Mouse (Mus musculus) lung, postnatal 0 days (tissue): ENCODE measurements at regions not wholly inside any gene's neighbourhood (a gene's known extent, or its start where the extent isn't known, plus 50 kb on each side); places are given as distances from the start of the nearest gene placed in this dataset.

Experiments used
- ATAC-seq: fragments of 200-750 bp; cut with Nextera tagmentation; 2 replicates; pipeline ENCODE4 v1.8.0; 2017; ENCODE audit warnings: moderate library complexity
- DNase-seq: peaks from one replicate; pipeline ENCODE4 v3.0.0-alpha.2; 2016; ENCODE audit warnings: low spot score
- H3K27ac ChIP-seq: fragments of 300-500 bp; sonication (generic); 2 replicates; pipeline ENCODE4 v1.5.1; 2014; ENCODE audit warnings: antibody characterized with exemption, mild to moderate bottlenecking, low read length, mixed read lengths
- H3K27me3 ChIP-seq: fragments of 300-500 bp; sonication (generic); replicated peaks from 2 replicates; pipeline ENCODE4 v1.6.1; 2014; ENCODE audit warnings: low read length, mixed read lengths; ENCODE audit not compliant: insufficient read depth
- H3K36me3 ChIP-seq: fragments of 300-500 bp; sonication (generic); 2 replicates; pipeline ENCODE4 v1.6.1; 2014; ENCODE audit warnings: low read length, mixed read lengths; ENCODE audit not compliant: insufficient read depth
- H3K4me1 ChIP-seq: fragments of 300-500 bp; sonication (generic); 2 replicates; pipeline ENCODE4 v1.6.1; 2014; ENCODE audit warnings: antibody characterized with exemption, low read depth, low read length, mixed read lengths; ENCODE audit not compliant: insufficient read depth
- H3K4me2 ChIP-seq: fragments of 300-500 bp; sonication (generic); replicated peaks from 2 replicates; pipeline ENCODE4 v1.6.1; 2014; ENCODE audit warnings: low read depth, mild to moderate bottlenecking, low read length, moderate library complexity, mixed read lengths
- H3K4me3 ChIP-seq: fragments of 300-500 bp; sonication (generic); 2 replicates; pipeline ENCODE4 v1.5.1; 2014; ENCODE audit warnings: low read depth, low read length
- H3K9ac ChIP-seq: fragments of 300-500 bp; sonication (generic); replicated peaks from 2 replicates; pipeline ENCODE4 v1.6.1; 2014; ENCODE audit warnings: low read depth, mild to moderate bottlenecking
- H3K9me3 ChIP-seq: fragments of 300-500 bp; sonication (generic); 2 replicates; pipeline ENCODE4 v1.6.1; 2016; ENCODE audit warnings: low read length, mixed read lengths
- CTCF ChIP-seq: IDR thresholded peaks from 2 replicates; pipeline ENCODE4 v1.5.1; 2016; ENCODE audit warnings: antibody characterized with exemption, mild to moderate bottlenecking
- EP300 ChIP-seq: IDR thresholded peaks from 2 replicates; pipeline ENCODE4 v1.6.1; 2016; ENCODE audit warnings: antibody characterized with exemption, mild to moderate bottlenecking, control low read depth
- WGBS: fragments of 180-500 bp; shearing (Covaris S2); extraction: QIAGEN DNeasy Blood & Tissue Kit; methylation state at CpG from one replicate; pipeline ENCODE4 v1.1.7; 2014; 5-methylcytosine and 5-hydroxymethylcytosine counted together

GRCm38 (mm10) chr8:101591115-101591514 is 1194.3 kb downstream of the Cdh11 start:
- TF ChIP-seq CTCF (no peak), EP300 (no peak)
- Histone ChIP-seq H3K9me3 (no peaks in the 10 kb centered on the region), H3K36me3 (no peaks in the 10 kb centered on the region), H3K4me1 (no peaks in the 10 kb centered on the region), H3K27me3 (no peaks in the 10 kb centered on the region), H3K27ac (no peak overlapping the region), H3K9ac (no peak overlapping the region), H3K4me2 (no peak overlapping the region), H3K4me3 (no peak overlapping the region)
- DNase-seq: no peak
- no peak for ATAC-seq

- Histone ChIP-seq H3K4me3 (no peak overlapping the region), H3K27me3 (no peaks in the 10 kb centered on the region), H3K9ac (no peak overlapping the region), H3K9me3 (no peaks in the 10 kb centered on the region), H3K36me3 (no peaks in the 10 kb centered on the region), H3K4me1 (no peaks in the 10 kb centered on the region), H3K4me2 (no peak overlapping the region), H3K27ac (no peak overlapping the region)
- no peak for ATAC-seq
- TF ChIP-seq CTCF: no peak
- TF ChIP-seq EP300: no peak
- 76% methylated on average over 3 of the region's 3 CpGs for WGBS
- DNase-seq: no peak
Observed at GRCm38 (mm10) chr8:101590639-101591038, 1194.8 kb downstream of the Cdh11 start.

- no peak overlapping the region for H3K27ac ChIP-seq
- H3K9ac ChIP-seq: no peak overlapping the region
- H3K9me3 ChIP-seq: no peaks in the 10 kb centered on the region
- TF ChIP-seq EP300 (no peak), CTCF (no peak)
- 87% methylated on average over 5 of the region's 5 CpGs for WGBS
- H3K4me3 ChIP-seq: no peak overlapping the region
- no peak for ATAC-seq
- no peak for DNase-seq
- H3K4me1 ChIP-seq: no peaks in the 10 kb centered on the region
- no peaks in the 10 kb centered on the region for H3K27me3 ChIP-seq
- H3K4me2 ChIP-seq: no peak overlapping the region
- no peaks in the 10 kb centered on the region for H3K36me3 ChIP-seq
Observed at GRCm38 (mm10) chr8:101564447-101564846, 1221.0 kb downstream of the Cdh11 start.

- Histone ChIP-seq H3K36me3 (no peaks in the 10 kb centered on the region), H3K4me2 (no peak overlapping the region), H3K4me3 (no peak overlapping the region), H3K9me3 (no peaks in the 10 kb centered on the region), H3K27me3 (no peaks in the 10 kb centered on the region), H3K9ac (no peak overlapping the region), H3K27ac (no peak overlapping the region), H3K4me1 (no peaks in the 10 kb centered on the region)
- no peak for TF ChIP-seq EP300
- no peak for TF ChIP-seq CTCF
- DNase-seq (no peak), ATAC-seq (no peak)
- WGBS: 55% methylated on average over 1 of the region's 1 CpGs
Observed at GRCm38 (mm10) chr8:101522758-101523157, 1262.7 kb downstream of the Cdh11 start.

- Histone ChIP-seq H3K4me3 (no peak overlapping the region), H3K27me3 (no peaks in the 10 kb centered on the region), H3K36me3 (no peaks in the 10 kb centered on the region), H3K4me1 (no peaks in the 10 kb centered on the region), H3K4me2 (no peak overlapping the region), H3K9ac (no peak overlapping the region), H3K27ac (no peak overlapping the region), H3K9me3 (no peaks in the 10 kb centered on the region)
- ATAC-seq (no peak), DNase-seq (no peak)
- 90% methylated on average over 2 of the region's 2 CpGs for WGBS
- no peak for TF ChIP-seq EP300
- TF ChIP-seq CTCF: no peak
Observed at GRCm38 (mm10) chr8:101478554-101479314, 1306.7 kb downstream of the Cdh11 start.

DNA sequence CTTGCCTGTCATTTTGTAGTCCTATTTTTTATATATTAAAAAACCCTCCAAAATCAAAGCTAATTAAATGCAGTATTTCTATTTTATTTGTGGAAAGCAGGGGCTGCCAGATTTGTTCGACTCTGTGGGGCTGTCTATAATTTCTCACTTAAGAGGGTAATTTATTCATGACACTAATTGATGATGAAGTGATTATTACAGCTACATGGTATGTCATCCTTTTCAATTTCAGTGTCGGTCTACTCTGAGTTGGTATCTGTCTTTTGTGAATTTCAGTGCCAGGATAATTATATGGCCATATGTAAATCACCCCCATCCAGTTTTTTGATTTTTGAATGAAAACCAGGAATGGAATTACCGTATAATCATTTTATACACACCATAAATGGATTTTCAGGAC is 1319.1 kb downstream of the Cdh11 start:
- 62% methylated on average over 3 of the region's 3 CpGs for WGBS
- TF ChIP-seq CTCF (no peak), EP300 (no peak)
- H3K4me2 ChIP-seq: no peak overlapping the region
- no peaks in the 10 kb centered on the region for H3K27me3 ChIP-seq
- H3K4me3 ChIP-seq: no peak overlapping the region
- no peaks in the 10 kb centered on the region for H3K4me1 ChIP-seq
- ATAC-seq (no peak), DNase-seq (no peak)
- no peak overlapping the region for H3K27ac ChIP-seq
- H3K36me3 ChIP-seq: no peaks in the 10 kb centered on the region
- H3K9ac ChIP-seq: no peak overlapping the region
- no peaks in the 10 kb centered on the region for H3K9me3 ChIP-seq

GRCm38 (mm10) chr8:101462515-101462914 is 1322.9 kb downstream of the Cdh11 start:
- TF ChIP-seq EP300 (no peak), CTCF (no peak)
- Histone ChIP-seq H3K27ac (no peak overlapping the region), H3K27me3 (no peaks in the 10 kb centered on the region), H3K4me2 (no peak overlapping the region), H3K9ac (no peak overlapping the region), H3K36me3 (no peaks in the 10 kb centered on the region), H3K4me3 (no peak overlapping the region), H3K9me3 (no peaks in the 10 kb centered on the region), H3K4me1 (no peaks in the 10 kb centered on the region)
- 60% methylated on average over 1 of the region's 1 CpGs for WGBS
- DNase-seq: no peak
- ATAC-seq: no peak
